Mouse (Mus musculus) 3T3-L1 (cell line): Measurements from ENCODE around the gene Gsc.

Experiments used
- DNase-seq: peaks from one replicate; pipeline ENCODE4 v3.0.0-alpha.2; 2015; ENCODE audit warnings: low read depth, low spot score

The Gsc gene

DNA sequence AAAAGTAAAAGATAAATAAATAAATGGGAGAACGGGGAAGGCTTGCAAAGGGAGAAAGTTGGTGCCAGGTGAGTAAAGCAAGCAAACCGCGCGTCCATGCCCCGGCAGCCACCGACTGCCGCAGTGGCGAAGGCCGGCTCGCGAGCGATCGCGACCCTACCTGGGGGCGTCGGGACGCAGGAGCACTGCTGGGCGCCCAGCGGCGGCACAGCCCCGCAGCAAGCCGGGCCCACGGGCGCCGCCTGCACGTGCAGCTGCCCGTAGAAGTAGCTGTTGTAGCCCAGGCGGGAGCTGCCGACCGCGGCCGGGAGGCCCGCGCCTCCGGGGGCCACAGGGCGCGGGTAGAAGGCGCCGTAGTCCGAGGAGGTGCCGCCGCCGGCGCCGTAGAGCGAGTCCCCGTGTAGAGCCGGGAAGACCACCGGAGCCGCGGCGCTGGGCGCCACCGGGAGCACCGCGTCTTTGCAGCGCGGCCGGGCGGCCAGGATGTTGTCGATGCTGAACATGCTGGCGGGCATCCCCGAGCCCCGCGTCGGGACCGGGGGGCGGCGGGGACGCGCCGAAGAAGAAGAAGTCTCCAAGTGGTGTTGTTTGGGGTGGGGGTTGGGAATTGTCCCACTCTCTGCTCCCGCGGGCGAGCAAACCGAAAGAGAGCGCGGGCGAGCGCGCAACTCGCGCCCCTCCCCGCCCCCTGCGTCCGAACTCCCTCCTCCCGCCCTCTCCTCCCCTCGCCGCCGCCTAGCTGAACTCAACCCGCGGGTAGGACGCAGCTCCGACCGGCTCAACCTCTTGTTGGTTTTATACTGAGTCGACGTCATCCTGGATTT lies at the start of gene Gsc:
Gene Gsc (minus strand): TSS at position 730 of the 824 bp plus-strand sequence.
- no peak for DNase-seq

DNA sequence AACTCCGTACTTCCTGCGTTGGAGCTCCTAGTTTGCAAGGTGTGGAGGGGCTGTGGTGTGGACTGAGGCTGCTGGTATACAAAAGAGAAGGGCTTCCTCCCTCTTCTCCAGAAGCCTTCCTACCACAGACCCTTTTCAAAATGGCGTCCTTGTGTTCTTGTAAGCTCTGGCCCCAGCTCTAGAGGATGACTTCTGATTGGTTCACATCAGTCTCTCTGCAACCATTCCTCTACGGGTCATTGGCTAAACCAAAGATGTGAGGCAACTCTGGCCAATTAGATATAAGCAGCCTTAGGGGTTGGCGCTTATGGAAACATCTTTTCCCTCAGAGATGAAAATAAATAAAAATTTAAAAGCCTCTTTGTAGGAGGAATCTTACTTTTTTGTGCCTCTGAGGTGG lies 46.6 kb upstream of the Gsc start:
- DNase-seq, result no peak

DNA sequence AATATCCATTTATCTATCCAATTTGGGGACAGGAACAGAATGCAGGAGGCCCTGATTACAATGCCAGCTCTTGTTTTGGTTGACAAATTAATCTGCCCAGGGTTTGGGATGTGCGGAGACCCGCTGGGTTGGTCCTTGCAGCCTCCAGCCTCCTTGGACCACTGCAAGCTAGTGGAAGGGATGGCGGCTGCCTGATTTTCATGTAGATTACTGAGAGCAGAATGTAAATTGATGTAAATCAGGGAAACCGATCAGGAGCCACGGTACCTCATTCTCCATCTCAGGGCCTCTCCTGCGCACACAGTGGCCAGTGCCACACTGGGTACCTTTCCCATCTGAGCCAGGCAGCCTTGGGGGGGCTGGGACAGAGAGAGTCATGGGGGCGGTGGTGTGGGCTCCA lies 34.8 kb upstream of the Gsc start:
- DNase-seq, result no peak

DNA sequence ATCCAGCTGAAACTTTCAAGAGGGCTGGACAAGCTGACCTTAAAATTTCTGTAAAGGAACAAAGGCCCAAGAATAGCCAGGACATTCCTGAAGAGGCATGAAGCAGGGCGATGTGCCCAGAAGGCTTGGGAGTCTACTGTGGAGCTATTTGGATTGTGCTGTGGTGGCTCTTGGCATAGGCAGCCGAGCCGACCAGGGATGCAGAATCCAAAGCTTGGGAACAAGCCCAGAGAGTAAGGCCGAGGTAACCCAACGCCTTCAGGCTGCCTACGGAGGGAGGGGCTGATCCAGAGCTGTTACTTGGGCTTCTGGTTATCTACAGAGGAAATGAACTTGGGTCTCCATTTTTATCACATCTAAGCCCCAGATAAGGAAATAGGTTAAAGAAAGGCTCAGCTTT lies 18.9 kb upstream of the Gsc start:
- DNase-seq, result peak; percentile 52

DNA sequence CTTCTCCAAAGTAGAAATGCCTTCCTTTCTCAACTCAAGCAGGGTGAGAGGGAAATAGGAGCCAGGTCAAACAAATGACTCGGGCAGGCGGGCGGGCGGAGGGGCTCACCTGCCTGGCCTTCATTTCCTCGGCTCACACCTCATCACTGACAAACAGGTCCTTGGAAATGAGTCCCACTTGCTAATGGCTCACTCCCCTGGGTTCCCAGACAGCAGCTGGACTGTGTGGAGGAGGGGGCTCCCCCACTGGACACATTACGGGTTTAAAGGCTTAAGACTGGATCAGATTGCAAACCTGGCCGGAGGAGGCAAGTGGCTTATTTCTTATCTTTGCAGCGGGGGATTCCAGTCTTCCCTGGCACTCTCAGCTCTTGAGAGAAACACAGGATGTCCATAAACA lies 13.1 kb upstream of the Gsc start:
- DNase-seq, result no peak

DNA sequence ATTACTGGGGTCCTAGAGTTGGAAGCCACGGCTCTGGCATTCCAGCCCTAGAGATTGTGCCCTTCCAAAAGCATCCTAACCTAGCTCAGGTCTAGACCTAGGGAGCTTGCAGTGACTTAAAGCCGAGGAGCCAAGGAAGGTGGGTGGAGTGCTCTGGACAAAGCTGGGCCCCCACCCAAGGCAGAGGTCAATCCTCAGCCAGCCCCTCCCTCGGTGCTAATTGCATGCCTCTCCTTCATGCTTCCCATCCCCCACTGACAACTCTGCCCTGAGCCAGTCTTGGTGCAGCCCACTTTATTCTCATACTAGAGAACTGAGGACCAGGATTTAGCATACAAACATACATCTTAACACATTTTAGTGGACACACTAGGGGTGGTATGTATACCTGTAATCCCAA lies 12.0 kb upstream of the Gsc start:
- DNase-seq, result no peak

DNA sequence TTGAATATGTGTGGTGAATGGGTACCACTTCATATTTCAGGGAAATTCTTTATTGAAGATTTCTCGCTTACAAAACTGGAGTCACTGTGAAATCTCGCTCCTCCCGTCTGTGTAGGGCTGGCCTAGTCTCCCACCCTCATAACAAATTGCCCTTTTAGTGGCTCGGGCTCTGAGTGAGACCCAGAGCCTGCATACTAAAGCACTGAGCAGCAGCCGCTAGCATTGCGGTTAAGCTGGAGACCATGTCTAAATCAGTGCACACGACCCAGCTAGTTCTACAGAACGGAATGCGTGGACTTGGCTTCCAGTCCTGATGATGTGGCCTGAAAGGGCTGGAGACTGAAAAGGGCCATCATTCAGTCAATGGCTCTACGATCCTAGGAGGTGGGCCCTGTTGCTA lies 7.9 kb upstream of the Gsc start:
- DNase-seq, result no peak

DNA sequence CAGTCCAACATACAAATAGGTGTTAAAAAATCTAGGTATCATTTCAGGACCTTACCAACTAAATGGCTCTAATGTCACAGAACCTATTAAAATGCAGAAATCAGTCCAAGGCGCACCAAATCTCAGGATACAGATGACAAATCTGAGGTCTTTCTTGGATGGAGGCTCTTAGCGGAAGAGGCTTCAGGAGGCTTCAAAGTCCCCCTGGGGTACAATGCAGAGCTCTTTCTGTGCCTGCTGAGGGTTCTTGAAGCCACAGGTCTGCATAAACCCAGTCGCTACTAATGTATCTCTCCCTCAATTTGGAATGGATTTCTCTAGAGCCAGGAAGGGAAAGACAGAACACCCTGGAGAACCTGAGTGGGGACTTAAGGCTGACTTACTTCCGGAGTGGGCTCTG lies 5.1 kb upstream of the Gsc start:
- DNase-seq, result no peak

DNA sequence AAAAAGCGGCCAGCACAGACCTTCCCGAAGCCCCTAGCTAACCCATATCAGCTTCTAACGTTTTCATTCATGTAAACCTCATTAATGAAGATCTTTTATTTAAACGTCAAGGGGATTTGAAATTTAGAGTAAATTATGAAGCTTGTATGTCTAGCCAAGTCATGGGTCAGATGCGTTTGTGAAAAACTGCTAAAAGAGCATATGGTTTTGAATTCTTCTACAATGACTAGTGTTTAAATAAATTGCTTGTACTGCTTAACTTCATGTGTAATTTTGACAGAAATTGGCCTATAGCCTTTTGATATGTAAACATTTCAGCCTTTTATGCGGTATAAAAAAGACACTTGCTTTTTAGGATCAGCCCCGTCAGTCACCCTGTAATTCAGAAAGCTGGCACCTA lies 4.4 kb upstream of the Gsc start:
- no peak for DNase-seq

DNA sequence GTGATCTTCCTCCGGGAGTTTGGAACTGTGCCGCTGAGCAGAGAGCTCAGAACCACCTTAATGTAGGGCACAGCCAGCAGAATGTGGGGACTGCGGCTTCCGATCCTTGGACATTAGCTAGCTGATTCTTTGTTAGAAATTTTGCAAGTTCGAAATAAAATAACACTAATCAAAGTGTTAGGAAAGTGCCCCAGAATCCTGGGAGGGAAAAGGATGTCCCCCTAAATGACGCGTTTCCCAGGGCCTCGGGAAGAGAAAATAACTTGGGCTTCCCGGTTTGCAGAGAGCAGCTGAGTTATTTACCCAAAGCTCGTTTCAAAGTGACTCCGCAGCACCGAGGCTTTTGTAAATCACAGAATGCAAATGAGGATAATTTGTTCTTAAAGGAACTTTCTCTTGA lies 3.9 kb upstream of the Gsc start:
- no peak for DNase-seq

DNA sequence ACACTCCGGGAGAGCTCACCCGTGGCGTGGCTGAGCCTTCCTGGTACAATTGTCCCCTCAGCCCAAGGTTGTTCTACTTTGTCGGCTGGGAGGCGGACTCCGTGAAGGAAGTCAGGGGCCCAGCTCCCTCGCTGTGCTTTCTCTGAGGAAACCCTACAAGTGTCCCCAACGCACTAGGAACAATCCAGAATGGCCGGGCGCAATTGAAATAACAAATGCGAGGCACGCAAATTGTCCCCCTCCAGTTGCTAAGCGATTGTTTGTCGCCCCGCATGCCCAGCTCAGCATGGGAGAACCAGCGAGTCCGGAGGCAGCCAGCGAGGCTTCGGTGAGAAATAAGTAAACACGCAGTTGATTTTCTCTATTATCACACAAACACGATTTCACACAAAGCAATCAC lies 2.8 kb upstream of the Gsc start:
- DNase-seq, result no peak

DNA sequence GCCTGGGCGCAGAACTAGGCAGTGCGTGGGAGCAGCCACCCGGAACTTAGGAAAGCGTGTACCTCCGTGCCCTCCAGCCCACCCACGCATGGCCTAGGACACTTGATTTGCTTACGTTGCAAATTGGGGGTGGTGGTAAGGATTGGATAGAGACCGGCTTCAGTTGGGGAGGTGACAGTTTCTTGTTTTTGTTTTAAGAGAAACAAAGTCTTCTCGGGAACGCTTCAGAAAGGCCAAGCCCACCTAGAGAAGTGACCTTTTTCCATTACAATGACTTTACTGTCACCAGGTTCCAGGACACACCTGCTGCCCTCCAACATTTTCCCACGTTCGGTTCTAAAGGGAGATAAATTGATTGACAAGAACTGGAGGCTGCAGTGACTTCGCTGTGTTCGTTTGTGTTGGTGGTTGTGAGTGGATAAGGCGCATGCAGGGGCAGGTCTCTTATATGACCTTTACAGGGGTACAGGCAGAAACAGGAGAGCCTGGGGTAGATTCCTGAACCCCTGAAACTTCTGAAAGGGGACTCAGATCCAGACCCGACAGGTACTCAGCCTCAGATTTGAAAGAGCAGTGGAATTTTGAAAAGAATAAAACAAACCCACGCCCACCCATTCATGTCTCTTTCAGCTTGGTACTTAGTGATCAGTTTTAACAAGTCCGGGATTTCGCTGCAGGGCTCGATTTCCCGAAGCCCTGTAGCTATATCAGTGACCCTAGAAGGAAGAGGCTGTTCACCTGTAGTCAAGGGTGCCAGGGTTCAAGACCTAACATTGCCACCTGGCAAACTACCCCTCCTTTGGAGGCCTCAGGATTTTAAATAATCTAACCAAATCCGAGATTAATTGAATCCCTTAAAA lies 2.0 kb upstream of the Gsc start:
- DNase-seq, result no peak

DNA sequence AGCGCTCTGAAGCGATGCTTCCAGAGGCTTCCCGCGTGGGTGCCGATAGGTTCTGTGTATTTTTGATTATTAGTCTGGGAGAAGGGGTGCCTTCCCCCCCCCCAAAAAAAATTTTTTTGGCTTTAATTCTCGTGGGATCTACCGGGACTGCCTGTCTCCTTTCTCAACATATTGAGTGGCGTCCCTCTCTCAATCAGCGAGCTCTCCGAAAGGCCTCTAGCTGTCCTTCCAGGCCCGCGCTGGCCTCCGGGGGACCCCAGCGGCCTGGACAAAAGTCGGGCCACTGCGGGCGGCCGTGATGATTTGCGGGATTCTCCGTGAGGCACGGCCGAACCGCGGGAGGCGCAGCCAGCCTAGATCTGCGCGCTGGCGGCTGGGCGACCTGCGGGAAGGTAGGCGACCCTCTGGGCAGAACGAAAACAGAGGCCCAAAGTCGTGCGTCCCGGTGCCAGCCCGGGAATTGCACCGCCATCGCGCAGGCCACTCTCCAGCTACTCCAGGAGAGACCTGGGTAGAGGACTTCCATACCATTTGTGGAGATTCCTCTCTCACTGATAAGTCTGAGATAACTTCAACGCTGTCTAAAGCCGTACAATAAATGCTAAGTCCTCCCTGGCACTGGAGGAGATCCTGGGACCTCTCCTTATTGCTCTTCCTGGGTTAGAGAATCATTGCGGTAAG lies 1.2 kb upstream of the Gsc start:
- DNase-seq, result no peak

DNA sequence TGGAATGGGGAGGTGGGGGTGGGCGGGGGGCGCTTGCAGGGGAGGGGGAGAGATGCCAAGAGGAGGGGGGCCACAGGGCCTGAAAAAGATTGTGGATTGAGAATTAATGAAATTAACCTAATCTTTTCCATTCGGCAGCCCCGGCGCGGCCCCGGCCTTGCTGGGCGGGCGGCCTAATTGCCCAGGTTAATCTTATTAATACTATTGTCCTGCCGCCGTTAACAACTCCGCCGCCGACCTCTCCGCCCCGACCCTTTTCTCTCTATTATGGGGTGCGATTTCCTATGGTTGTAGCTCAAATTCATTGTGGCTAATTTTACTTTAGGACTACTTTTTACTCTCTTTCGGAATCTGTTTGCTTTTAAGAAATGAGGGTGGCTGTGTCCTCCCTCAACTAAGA lies 362 bp upstream of the Gsc start:
- DNase-seq, result no peak

DNA sequence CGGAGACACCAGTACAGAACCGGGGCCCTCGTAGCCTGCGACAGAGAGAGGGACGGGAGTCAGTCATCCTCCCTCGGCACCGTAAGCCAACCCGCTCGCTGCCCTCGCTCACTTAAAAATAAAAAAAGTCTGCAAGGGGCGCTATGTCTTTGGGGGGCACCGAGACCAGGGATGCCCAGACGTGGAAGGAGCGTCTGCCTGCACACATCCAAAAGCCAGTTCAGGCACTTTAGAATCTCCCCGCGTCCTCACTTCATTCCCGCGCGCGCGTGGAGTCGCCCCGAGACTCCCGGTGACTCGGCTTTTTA lies 958 bp downstream of the Gsc start:
- no peak for DNase-seq

DNA sequence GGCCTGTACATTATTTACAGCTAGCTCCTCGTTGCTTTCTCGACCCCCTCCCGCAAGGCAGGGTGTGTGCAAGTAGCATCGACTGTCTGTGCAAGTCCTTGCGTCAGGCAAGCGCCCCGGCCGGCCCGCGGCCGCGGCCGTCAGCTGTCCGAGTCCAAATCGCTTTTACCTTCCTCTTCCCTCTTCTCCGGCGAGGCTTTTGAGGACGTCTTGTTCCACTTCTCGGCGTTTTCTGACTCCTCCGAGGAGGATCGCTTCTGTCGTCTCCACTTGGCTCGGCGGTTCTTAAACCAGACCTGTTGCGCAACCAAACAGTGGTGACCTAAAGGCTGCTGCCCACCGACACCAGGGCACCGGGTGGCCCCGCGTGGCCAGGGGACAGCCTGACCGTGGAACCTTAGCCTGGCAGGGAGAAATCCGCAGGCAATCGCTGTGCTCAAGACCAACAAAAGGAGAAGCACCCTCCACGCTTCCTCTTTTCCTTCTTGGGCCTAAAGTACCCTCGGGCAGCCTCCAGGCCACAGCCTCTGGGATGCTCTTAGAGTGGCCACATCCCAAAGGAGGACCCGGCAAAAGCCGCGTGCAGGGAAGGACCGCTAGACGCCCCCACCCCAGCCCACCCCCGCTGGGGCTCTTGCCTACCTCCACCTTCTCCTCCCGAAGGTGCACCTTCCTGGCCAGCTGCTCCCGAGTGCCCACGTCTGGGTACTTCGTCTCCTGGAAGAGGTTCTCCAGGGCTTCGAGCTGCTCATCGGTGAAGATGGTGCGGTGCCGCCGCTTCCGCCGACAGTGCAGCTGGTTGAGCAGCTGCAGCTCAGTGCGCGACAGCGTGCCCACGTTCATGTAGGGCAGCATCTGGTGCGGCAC lies 1.5 kb downstream of the Gsc start:
- no peak for DNase-seq

DNA sequence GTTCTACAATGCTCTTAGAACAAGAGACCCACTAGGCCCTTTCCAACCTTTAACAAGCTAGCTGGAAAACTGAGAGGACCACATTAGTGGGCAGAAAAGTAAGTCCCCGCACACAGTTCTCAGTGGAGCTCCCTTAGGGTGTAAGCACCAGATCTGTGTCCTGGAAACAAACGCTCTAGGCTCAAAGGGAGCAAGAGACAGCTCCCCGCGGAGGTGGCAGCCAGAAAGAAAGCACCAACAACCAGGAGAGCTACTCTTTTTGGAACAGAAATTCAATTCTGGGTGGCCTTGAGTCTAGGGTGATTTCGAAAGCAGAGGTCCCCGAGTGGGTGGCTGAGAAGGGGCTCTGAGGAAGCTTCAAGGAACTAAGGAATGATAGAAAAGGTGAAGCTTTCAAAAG lies 2.5 kb downstream of the Gsc start:
- DNase-seq, result no peak

DNA sequence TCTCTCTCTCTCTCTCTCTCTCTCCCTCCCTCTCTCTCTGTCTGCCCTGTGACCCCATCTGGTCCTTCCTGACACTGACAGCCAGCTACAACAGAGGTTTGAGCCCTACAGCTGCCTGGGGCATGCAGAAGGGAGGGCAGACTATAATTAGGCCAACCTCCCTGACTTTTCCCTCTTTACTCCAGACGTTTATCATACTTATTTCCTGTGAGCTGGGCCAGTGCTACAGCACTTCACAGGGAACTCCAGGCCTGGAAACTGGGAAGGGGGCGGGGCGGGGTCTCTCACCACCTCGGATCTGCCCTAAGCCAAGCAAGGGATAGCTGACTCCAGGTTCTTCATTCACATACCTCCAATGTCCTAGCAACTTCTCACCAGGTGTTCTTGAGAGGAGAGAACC lies 4.3 kb downstream of the Gsc start:
- DNase-seq, result no peak

DNA sequence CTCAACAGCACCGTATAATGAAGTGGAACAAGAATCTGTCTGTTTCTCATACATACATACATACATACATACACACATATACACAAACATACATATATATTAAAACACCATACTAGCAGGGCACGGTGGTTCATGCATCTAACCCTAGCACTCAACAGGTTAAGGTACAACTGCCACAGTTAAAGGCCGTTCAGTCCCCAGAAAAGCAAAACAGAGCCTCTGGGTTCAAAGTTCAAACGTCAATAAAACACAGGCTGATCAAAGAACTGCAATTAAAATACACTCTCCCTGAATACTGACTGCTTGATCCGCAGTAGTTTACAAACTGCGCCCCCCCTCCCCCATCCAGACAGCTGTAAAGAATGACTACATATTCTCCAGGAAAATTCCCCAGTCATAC lies 5.8 kb downstream of the Gsc start:
- DNase-seq, result no peak

DNA sequence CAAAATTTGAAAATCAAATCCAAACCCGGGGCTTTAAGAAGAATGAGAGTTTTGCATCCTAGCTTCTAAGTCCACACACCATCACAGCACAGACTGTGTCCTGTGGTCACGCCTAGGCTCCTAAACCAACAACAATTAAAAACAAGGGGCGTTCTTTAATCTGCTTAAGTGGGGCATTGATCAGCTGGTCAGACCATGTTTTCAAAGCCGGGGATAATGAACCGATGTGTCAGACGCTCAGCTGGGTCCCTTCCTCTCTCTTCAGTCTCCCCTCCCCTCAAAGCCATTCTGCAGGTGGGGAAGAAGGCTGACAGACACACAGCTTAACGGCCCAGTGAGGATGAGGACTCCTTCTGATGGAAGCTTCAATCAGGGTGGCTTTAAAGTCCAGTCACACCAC lies 6.2 kb downstream of the Gsc start:
- DNase-seq, result no peak

DNA sequence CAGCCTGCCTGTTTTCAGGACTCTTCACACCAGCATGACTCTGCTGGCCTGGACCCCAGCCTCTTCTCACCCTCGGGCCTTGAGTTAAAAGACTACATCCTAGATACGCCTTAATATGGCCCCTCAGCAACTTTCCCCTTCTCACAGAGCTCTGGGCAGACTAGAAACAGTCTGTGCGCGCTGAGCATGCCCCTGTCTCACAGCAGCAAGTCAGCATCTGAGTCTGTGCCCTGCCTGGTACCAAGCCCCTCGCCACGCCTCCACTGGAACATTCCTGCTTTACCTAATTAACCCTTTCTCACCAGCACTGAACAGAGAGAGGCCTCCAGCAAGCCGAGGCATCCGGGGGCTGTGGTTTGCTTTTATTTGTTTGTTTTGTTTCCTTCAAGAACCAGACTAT lies 11.8 kb downstream of the Gsc start:
- no peak for DNase-seq

DNA sequence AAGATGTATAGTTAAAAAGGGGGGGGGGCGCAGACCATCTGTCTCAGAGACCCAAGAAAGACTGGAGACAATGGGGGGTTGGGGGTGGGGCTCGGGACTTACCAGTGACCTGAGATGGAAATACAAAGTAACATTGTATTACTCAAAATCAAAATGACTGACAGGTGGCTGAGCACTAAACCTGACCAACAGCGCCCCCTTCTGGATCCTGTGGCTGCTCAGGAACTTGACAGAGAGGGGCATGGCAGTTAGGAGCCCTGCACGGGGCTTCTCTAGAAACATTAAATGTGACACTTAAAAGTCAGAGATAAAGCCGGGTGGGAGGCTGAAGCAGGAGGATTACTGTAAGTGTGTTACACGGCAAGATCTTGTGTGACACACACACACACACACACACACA lies 13.8 kb downstream of the Gsc start:
- no peak for DNase-seq
